Mouse (Mus musculus) hindbrain, embryonic 10.5 days (tissue): ENCODE data around the gene Fancm. TPM values are rescaled to one million over a fixed set of nuclear protein-coding genes. Genes with fewer than 3 reads are reported as not detected.
"Not testable (repeated sequence)": the region's sequence is repeated elsewhere in the genome, so short reads cannot be mapped to it uniquely, and the experiment has no call there.

ENCODE experiments used
- DNase-seq: peaks from one replicate; pipeline ENCODE4 v3.0.0-alpha.2; 2017; ENCODE audit warnings: low spot score
- H3K27ac ChIP-seq: fragments of 300-500 bp; sonication (generic); 2 replicates; pipeline ENCODE4 v1.5.1; 2016; ENCODE audit warnings: mild to moderate bottlenecking, moderate library complexity
- H3K27me3 ChIP-seq: fragments of 300-500 bp; sonication (generic); 2 replicates; pipeline ENCODE4 v1.6.1; 2016; ENCODE audit warnings: mild to moderate bottlenecking; ENCODE audit not compliant: poor library complexity, insufficient read depth, severe bottlenecking
- H3K36me3 ChIP-seq: fragments of 300-500 bp; sonication (generic); 2 replicates; pipeline ENCODE4 v1.6.1; 2016; ENCODE audit warnings: mild to moderate bottlenecking, moderate library complexity
- H3K4me1 ChIP-seq: fragments of 300-500 bp; sonication (generic); replicated peaks from 2 replicates; pipeline ENCODE4 v1.6.1; 2016; ENCODE audit warnings: mild to moderate bottlenecking
- H3K4me3 ChIP-seq: fragments of 300-500 bp; sonication (generic); 2 replicates; pipeline ENCODE4 v1.5.1; 2016; ENCODE audit warnings: mild to moderate bottlenecking, moderate library complexity
- H3K9me3 ChIP-seq: fragments of 300-500 bp; sonication (generic); 2 replicates; pipeline ENCODE4 v1.6.1; 2016; ENCODE audit warnings: mild to moderate bottlenecking, moderate library complexity
- WGBS: fragments of 180-500 bp; shearing (Covaris S2); methylation state at CpG from one replicate; pipeline ENCODE4 v1.1.7; 2016; 5-methylcytosine and 5-hydroxymethylcytosine counted together
- polyA plus RNA-seq: library from polyadenylated mRNA; unstranded; fragments of >200 nt; fragmentation: Nextera tagmentation; extraction: Ambion mirVana; gene quantifications from 2 replicates; pipeline ENCODE4 v1.2.1, GENCODE M21; 2016

Gene Fancm
- polyA plus RNA-seq, 1 experiment from 2014 or later = 9.3 TPM

DNA sequence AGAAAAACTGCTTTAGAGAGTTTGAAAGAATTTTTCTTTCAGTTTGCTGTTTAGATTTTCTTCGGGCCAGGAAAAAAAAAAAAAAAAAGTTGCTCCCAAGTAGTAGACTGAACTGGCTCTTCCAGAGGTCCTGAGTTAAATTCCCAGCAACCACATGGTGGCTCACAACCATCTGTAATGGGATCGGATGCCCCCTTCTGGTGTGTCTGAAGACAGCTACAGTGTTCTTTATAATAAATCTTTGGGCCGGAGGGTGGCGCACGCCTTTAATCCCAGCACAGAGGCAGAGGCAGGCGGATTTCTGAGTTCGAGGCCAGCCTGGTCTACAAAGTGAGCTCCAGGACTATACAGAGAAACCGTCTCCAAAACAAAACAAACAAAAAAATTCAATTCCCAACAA lies 97.6 kb downstream of the Fancm start:
- not testable (repeated sequence) for H3K27me3 ChIP-seq, H3K36me3 ChIP-seq, DNase-seq, H3K9me3 ChIP-seq
- Histone ChIP-seq H3K4me3 (peak overlapping the region; percentile 88), H3K4me1 (peaks cover 14% of the 10 kb centered on the region), H3K27ac (peak overlapping the region; percentile 94)
- WGBS = 25% methylated on average over 8 of the region's 8 CpGs

DNA sequence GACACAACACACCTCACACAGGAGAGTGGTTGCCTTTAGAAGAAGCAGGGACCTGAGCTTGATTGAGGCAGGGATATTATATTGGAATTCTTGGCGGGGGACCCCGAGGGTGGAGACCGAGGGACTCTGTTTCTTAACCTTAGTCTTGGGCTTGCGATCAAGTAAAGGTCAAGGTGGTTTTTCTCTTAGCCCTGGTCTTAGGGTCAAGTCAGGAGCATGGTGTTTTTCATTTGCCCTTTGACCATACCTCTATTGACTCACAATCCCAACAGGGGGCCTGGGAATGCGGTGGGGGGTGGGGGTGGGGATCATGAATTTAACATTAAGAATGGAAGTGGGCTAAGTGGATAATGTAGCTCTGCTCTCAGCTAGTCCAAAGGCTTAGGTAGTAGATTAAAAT lies 98.3 kb downstream of the Fancm start:
- DNase-seq = no peak
- H3K27me3 ChIP-seq = no peaks in the 10 kb centered on the region
- H3K4me1 ChIP-seq = peaks cover 14% of the 10 kb centered on the region
- H3K27ac ChIP-seq = peak overlapping the region; percentile 56; the same call in 1 of the 2 replicates
- WGBS = 82% methylated on average over 5 of the region's 5 CpGs
- no peaks in the 10 kb centered on the region for H3K9me3 ChIP-seq
- no peaks in the 10 kb centered on the region for H3K36me3 ChIP-seq
- H3K4me3 ChIP-seq = no peak overlapping the region

Other genes starting within 250 kb of the Fancm start
- 2.8 and 3.0 TPM in 2 replicates for gene Gm527, start 157.7 kb upstream of the Fancm start, polyA plus RNA-seq
- 10.6 and 12.6 TPM in 2 replicates for gene Klhl28, start 110.1 kb upstream of the Fancm start, polyA plus RNA-seq
- 22.2 and 28.7 TPM in 2 replicates for gene Togaram1, start 109.8 kb upstream of the Fancm start, polyA plus RNA-seq
- 40.2 and 56.0 TPM in 2 replicates for gene Prpf39, start 39.3 kb upstream of the Fancm start, polyA plus RNA-seq
- gene Fkbp3, start 1.6 kb upstream of the Fancm start, polyA plus RNA-seq = 636 and 712 TPM in 2 replicates
- gene Mis18bp1, start 97.0 kb downstream of the Fancm start, polyA plus RNA-seq = 57.0 and 76.9 TPM in 2 replicates
- gene Wdr20rt, start 149.9 kb downstream of the Fancm start, polyA plus RNA-seq = not detected in 2 replicates